Mouse (Mus musculus) brain, embryonic 14.5 days (tissue): Measurements from ENCODE around the gene Mrpl21. TPM values are rescaled to one million over a fixed set of nuclear protein-coding genes. Genes with fewer than 3 reads are reported as not detected.

Experiments
- DNase-seq: peaks from one replicate; pipeline ENCODE4 v3.0.0-alpha.2; 2011; ENCODE audit warnings: low read depth
- CTCF ChIP-seq: fragments of 200-500 bp; IDR thresholded peaks from 2 replicates; pipeline ENCODE4 v1.5.1; 2012; ENCODE audit warnings: inconsistent platforms, mild to moderate bottlenecking, moderate library complexity, borderline replicate concordance; ENCODE audit not compliant: insufficient read depth, insufficient read length; ENCODE audit errors: extremely low read depth
- POLR2A ChIP-seq: fragments of 200-500 bp; IDR thresholded peaks from 2 replicates; pipeline ENCODE4 v1.6.1; 2012; ENCODE audit warnings: mild to moderate bottlenecking, inconsistent platforms, borderline replicate concordance; ENCODE audit not compliant: poor library complexity, insufficient read depth, insufficient read length, severe bottlenecking; ENCODE audit errors: extremely low read depth
- polyA plus RNA-seq: library from polyadenylated mRNA; depleted of rRNA; stranded (reverse); fragments of >200 nt; gene quantifications from 2 replicates; pipeline ENCODE4 v1.2.3, GENCODE M21; 2012

Mrpl21 gene
- polyA plus RNA-seq, 1 experiment = 56.2 TPM

DNA sequence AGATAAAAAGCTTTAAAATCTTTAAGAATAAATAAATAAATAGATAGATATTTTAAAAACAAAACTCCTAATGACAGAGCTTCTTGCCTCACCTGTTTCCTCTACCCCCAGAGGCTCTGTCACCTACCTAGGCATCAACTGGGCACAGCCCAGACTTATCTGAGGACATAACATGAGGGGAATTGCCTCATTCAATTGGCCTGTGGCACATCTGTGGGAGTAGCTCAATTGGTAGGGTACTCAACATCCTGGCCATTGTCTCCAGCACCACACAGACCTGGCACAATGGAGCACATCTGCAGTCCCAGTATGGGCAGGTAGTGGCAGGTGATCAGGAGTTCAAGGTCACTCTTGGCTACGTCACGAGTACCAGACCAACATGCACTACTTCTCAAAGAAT is 36.6 kb downstream of the Mrpl21 start:
- no peak for DNase-seq
- TF ChIP-seq CTCF (no peak), POLR2A (no peak)

GRCm38 (mm10) chr19:3320086-3320485 is 37.4 kb downstream of the Mrpl21 start:
- no peak for DNase-seq
- TF ChIP-seq POLR2A = no peak
- no peak for TF ChIP-seq CTCF

- peak; percentile 24; the same call in 1 of the 2 replicates for TF ChIP-seq CTCF
- no peak for TF ChIP-seq POLR2A
- no peak for DNase-seq
Observed at GRCm38 (mm10) chr19:3320801-3321200, 38.1 kb downstream of the Mrpl21 start.

- no peak for TF ChIP-seq POLR2A
- TF ChIP-seq CTCF = no peak
- peak; percentile 33 for DNase-seq
Observed at GRCm38 (mm10) chr19:3321617-3322016, 38.9 kb downstream of the Mrpl21 start.

DNA sequence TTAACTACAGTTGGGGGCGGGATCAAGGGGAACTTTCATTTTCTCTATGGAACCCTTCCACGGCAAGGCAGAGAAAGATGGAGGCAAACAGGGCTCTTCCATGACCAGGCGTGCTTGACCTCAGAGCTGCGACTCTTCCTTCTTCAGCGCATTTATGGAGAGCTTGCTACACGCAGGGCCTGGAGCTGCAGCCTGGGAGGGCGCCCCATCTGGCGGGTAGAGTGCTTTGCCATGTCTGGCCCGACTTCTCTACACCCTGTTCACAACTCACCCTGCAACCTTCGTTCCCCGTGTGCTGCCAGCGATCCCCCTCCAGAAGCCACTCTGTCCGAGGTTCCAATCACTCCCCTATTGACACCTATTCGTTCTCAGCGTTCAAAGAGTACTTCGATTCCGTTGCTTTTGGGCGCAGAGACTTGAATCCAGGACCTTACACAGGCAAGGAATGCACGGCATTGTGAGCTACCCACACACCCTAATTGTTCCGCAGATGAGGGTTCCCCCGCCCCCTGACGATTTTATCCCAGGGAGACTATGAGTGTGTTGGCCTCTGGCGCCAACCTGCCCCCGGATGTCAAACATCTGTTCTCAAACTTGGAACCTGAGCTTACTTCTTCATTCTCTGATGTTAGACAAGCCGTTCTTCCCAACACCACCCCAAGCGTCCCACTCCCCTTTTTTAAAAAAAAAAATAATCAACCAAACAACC is 39.7 kb downstream of the Mrpl21 start, which contains the start of gene Cpt1a:
Cpt1a (plus strand) TSS at position 74 of the 709 bp plus-strand sequence.
- DNase-seq = peak; percentile 36
- TF ChIP-seq POLR2A (no peak), CTCF (0 out of 2 replicates have a peak, but pooled peaks have one; percentile 15)

GRCm38 (mm10) chr19:3323201-3323621 is 40.5 kb downstream of the Mrpl21 start:
- peak; percentile 84 for DNase-seq
- peak; percentile 36; the same call in 1 of the 2 replicates for TF ChIP-seq POLR2A
- TF ChIP-seq CTCF = no peak

DNA sequence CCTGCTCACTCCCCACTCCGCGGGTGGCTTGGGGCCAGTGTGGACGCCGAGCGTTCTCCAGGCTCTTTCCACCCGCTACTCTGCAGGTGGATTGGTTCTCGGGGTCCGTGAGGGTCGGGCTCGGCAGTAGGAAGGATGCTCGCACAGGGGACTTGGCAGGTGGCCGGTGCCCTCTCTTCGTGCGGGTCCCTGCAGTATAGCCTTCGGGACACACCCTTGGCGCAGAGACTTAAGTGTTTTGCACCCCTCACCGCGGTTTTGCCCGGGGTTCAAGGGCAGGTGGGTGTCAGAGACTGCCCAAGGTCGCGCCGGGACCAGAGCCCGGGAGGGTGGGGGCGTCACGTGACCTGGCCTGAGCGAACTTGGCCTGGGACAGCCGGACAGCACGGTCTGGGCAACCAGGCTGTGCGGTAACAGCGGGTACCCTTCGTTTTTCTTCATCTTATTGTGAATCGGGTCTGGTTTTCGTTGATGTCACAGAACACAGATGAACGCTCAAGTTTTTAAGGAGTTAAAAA is 41.1 kb downstream of the Mrpl21 start:
- peak; percentile 42 for DNase-seq

DNA sequence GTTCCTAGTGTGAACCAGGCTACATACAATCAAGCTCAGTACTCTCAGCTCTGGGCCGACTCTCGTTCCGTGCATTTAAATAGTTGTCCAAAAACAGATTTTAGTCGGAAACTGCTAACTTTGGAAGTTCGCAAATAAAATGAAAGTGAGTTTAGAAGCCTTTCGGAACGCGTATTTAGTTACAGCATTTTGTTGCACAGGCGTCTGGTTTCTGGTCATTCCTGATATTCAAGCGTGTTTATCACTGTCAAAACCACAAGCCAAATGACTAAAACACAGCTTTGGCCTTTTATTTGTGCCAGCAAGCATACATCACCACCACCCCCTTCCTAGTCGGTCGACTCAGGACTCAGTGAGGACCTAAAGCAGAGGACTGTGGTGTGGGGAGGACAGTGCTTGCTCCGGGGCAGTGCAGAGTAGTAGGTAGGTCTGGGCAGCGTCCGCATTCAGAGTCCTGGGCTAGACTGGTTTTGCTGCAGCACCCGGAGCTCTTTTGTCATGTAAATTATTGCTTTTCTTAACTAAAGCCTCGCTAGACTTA is 41.6 kb downstream of the Mrpl21 start:
- peak; percentile 69 for DNase-seq
- TF ChIP-seq POLR2A = no peak
- TF ChIP-seq CTCF = no peak

More for the DNA sequence above, 41.1 kb downstream of the Mrpl21 start:
- TF ChIP-seq POLR2A (no peak), CTCF (no peak)

DNA sequence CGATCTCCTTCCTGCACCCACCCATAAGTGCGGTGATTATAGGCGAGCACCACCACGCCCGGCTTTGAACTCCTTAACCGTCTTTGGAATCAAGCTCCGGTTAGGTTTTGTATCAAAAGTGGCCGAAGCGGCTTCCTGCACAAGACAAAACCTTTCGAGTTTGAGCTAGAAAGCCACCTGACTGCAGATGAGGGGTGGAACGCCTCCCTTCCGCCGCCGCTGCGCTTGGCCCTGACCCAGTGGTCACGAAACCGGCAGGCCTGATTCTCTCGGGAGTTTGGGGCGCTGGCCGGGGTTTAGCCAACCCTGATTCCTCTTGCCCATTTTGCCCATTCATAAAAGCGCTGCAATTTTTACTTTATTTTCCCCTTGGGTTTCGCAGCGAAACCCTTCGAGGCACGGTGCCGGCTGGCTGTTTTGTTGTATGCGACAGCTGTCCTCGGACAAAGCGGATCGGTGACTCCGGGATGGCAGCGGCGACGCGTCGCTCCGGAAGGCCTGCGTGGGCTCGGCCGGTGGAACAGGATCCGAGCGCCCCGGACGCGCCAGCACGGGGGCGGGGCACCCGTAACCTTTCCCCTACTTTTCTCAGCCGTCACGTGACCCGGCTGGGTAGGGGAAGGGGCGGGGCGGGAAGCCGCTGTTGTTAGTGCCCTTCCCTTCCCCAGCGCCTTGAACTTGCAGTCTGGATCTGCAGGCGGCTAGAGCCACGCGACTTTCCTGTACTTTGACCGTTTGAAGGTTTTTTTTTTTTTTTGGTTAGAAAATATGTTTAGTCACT is 42.4 kb downstream of the Mrpl21 start:
- DNase-seq = peak; percentile 95
- TF ChIP-seq CTCF (no peak), POLR2A (peak; percentile 59; the same call in 1 of the 2 replicates)

GRCm38 (mm10) chr19:3325771-3326478 is 43.2 kb downstream of the Mrpl21 start:
- peak; percentile 86 for DNase-seq
- no peak for TF ChIP-seq POLR2A
- no peak for TF ChIP-seq CTCF

DNA sequence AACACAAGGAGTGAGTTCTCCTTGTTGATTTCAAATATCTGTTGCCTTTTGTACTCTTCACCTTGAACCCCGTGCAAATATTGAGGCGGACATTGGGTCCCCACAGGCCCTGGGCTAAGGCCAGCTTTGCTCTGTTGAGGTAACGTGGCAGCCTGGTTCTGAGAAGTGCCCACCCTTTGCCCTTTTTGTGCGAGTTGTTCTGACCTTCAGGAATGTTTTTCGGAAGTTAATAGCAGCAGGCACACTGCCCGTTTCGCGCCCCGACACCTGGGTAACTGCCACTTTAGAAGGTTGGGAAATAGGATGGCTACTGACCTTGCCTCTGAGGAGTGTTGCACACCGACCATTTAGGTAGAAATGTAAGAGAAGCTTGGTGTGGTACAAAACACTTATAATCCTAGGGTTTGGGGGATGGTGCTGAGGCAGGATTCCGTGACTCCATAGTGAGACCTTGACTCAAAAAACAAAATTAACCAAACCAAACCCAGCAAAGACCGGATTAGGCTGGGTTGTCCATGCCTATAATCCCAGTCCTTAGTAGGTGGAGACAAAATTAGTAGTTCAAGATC is 43.9 kb downstream of the Mrpl21 start:
- TF ChIP-seq POLR2A (no peak), CTCF (no peak)
- DNase-seq = no peak
